Mouse (Mus musculus) stomach, postnatal 0 days (tissue): ENCODE results near the gene Hdac7. TPM values are rescaled to one million over a fixed set of nuclear protein-coding genes. Genes with fewer than 3 reads are reported as not detected.

Source experiments
- ATAC-seq: fragments of 200-750 bp; cut with Nextera tagmentation; 2 replicates; pipeline ENCODE4 v1.8.0; 2017; ENCODE audit not compliant: low FRiP score, low TSS enrichment
- DNase-seq: peaks from one replicate; pipeline ENCODE4 v3.0.0-alpha.2; 2016; ENCODE audit warnings: low spot score
- H3K27ac ChIP-seq: fragments of 300-500 bp; sonication (generic); replicated peaks from 2 replicates; pipeline ENCODE4 v1.5.1; 2014; ENCODE audit warnings: mild to moderate bottlenecking, control low read depth
- H3K27me3 ChIP-seq: fragments of 300-500 bp; sonication (generic); 2 replicates; pipeline ENCODE4 v1.6.1; 2014; ENCODE audit warnings: low read length; ENCODE audit not compliant: control insufficient read depth, insufficient read depth
- H3K36me3 ChIP-seq: fragments of 300-500 bp; sonication (generic); 2 replicates; pipeline ENCODE4 v1.6.1; 2014; ENCODE audit warnings: low read length, mixed read lengths; ENCODE audit not compliant: control insufficient read depth, insufficient read depth
- H3K4me1 ChIP-seq: fragments of 300-500 bp; sonication (generic); replicated peaks from 2 replicates; pipeline ENCODE4 v1.6.1; 2014; ENCODE audit warnings: antibody characterized with exemption; ENCODE audit not compliant: control insufficient read depth, insufficient read depth
- H3K4me2 ChIP-seq: fragments of 300-500 bp; sonication (generic); replicated peaks from 2 replicates; pipeline ENCODE4 v1.6.1; 2014; ENCODE audit warnings: low read depth, mild to moderate bottlenecking, control low read depth, moderate library complexity
- H3K4me3 ChIP-seq: fragments of 300-500 bp; sonication (generic); 2 replicates; pipeline ENCODE4 v1.5.1; 2014; ENCODE audit warnings: low read depth, low read length, control low read depth
- H3K9ac ChIP-seq: fragments of 300-500 bp; sonication (generic); 2 replicates; pipeline ENCODE4 v1.6.1; 2014; ENCODE audit warnings: mild to moderate bottlenecking, low read length, control low read depth, mixed read lengths
- H3K9me3 ChIP-seq: fragments of 300-500 bp; sonication (generic); 2 replicates; pipeline ENCODE4 v1.6.1; 2016; ENCODE audit warnings: low read length; ENCODE audit not compliant: control insufficient read depth
- CTCF ChIP-seq: IDR thresholded peaks from 2 replicates; pipeline ENCODE4 v1.5.1; 2016; ENCODE audit warnings: antibody characterized with exemption, low read depth, mild to moderate bottlenecking, moderate library complexity
- EP300 ChIP-seq: optimal IDR thresholded peaks from 2 replicates; pipeline ENCODE3; 2016; ENCODE audit warnings: antibody characterized with exemption
- WGBS: fragments of 180-500 bp; shearing (Covaris S2); extraction: QIAGEN DNeasy Blood & Tissue Kit; methylation state at CpG from one replicate; pipeline ENCODE4 v1.1.7; 2014; 5-methylcytosine and 5-hydroxymethylcytosine counted together
- polyA plus RNA-seq: library from polyadenylated mRNA; unstranded; fragments of >200 nt; fragmentation: Nextera tagmentation; extraction: Ambion mirVana; gene quantifications from 2 replicates; pipeline ENCODE4 v1.2.1, GENCODE M21; 2015

Hdac7 gene
- polyA plus RNA-seq, 1 experiment from 2014 or later, result 8.0 TPM

GRCm38 (mm10) chr15:97786412-97787112 is 57.7 kb downstream of the Hdac7 start:
- ATAC-seq (no peak), DNase-seq (no peak)
- no peak overlapping the region for H3K27ac ChIP-seq
- no peaks in the 10 kb centered on the region for H3K9me3 ChIP-seq
- 60% methylated on average over 10 of the region's 10 CpGs for WGBS
- H3K4me1 ChIP-seq, result peaks cover 5% of the 10 kb centered on the region; the same call in 1 of the 2 replicates
- H3K9ac ChIP-seq, result no peak overlapping the region
- no peak for TF ChIP-seq CTCF
- TF ChIP-seq EP300, result no peak
- no peaks in the 10 kb centered on the region for H3K27me3 ChIP-seq
- no peak overlapping the region for H3K4me3 ChIP-seq
- H3K36me3 ChIP-seq, result peaks cover 6% of the 10 kb centered on the region; the same call in 1 of the 2 replicates
- no peak overlapping the region for H3K4me2 ChIP-seq

DNA sequence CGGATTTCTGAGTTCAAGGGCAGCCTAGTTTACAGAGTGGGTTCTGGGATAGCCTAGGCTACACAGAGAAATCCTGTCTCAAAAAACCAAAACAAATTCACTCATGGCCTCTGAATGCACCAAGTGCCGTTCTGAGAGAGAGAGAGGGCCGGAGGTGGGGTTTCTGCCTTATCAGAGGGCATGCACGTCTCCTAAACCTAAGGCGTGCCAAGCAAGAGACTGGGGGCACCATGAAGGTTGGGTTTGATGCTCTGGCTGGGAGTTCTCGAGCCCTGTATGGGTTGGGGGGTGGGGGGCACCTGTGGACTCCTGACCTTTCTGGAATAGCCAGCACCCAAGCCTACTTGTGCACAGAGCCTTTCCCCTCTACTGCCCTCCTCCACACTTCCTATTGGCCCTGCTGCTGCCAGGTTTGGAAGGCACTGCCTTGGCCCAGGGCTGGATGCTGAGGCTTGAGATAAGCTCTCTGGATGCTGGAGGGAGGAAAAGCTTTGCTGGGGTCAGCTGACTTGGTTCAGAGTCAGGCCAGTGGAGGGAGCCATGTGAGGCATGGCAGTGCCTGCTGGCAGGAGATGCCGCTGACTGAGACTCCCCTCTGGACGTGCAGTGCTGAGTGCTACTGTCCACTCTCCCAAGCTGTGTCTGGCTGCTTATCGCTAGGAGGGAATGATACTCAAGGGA is 58.4 kb downstream of the Hdac7 start:
- Histone ChIP-seq H3K9me3 (no peaks in the 10 kb centered on the region), H3K4me3 (no peak overlapping the region), H3K27me3 (no peaks in the 10 kb centered on the region), H3K4me1 (peaks cover 5% of the 10 kb centered on the region; the same call in 1 of the 2 replicates), H3K27ac (no peak overlapping the region), H3K36me3 (peaks cover 3% of the 10 kb centered on the region; the same call in 1 of the 2 replicates), H3K4me2 (no peak overlapping the region), H3K9ac (no peak overlapping the region)
- TF ChIP-seq CTCF (peak; percentile 32; the same call in 1 of the 2 replicates), EP300 (no peak)
- WGBS, result 81% methylated on average over 9 of the region's 9 CpGs
- DNase-seq (no peak), ATAC-seq (no peak)

GRCm38 (mm10) chr15:97784561-97785161 is 59.6 kb downstream of the Hdac7 start:
- Histone ChIP-seq H3K4me1 (peaks cover 5% of the 10 kb centered on the region; the same call in 1 of the 2 replicates), H3K27ac (peak overlapping the region; percentile 40), H3K9ac (peak overlapping the region; percentile 86), H3K27me3 (no peaks in the 10 kb centered on the region), H3K36me3 (no peaks in the 10 kb centered on the region), H3K4me2 (peak overlapping the region; percentile 86), H3K4me3 (peak overlapping the region; percentile 75), H3K9me3 (no peaks in the 10 kb centered on the region)
- TF ChIP-seq CTCF, result no peak
- TF ChIP-seq EP300, result no peak
- ATAC-seq (peak; percentile 62), DNase-seq (no peak)
- 6% methylated on average over 45 of the region's 45 CpGs for WGBS

GRCm38 (mm10) chr15:97784092-97784559 is 60.2 kb downstream of the Hdac7 start:
- TF ChIP-seq EP300 (no peak), CTCF (peak; percentile 87)
- Histone ChIP-seq H3K4me2 (peak overlapping the region; percentile 86), H3K4me1 (peaks cover 5% of the 10 kb centered on the region; the same call in 1 of the 2 replicates), H3K27ac (peak overlapping the region; percentile 40), H3K27me3 (no peaks in the 10 kb centered on the region), H3K4me3 (peak overlapping the region; percentile 75), H3K36me3 (no peaks in the 10 kb centered on the region), H3K9me3 (no peaks in the 10 kb centered on the region), H3K9ac (peak overlapping the region; percentile 86)
- 2% methylated on average over 36 of the region's 39 CpGs for WGBS
- ATAC-seq (peak; percentile 87), DNase-seq (peak; percentile 94)

GRCm38 (mm10) chr15:97782749-97783105 is 61.6 kb downstream of the Hdac7 start:
- Histone ChIP-seq H3K4me1 (0 out of 2 replicates have a peak, but pooled peaks cover 2% of the 10 kb centered on the region), H3K4me3 (no peak overlapping the region), H3K27me3 (no peaks in the 10 kb centered on the region), H3K9ac (no peak overlapping the region), H3K36me3 (no peaks in the 10 kb centered on the region), H3K27ac (peak overlapping the region; percentile 65), H3K4me2 (peak overlapping the region; percentile 45), H3K9me3 (no peaks in the 10 kb centered on the region)
- 9% methylated on average over 9 of the region's 9 CpGs for WGBS
- TF ChIP-seq CTCF (peak; percentile 85), EP300 (no peak)
- ATAC-seq (peak; percentile 41; the same call in 1 of the 2 replicates), DNase-seq (peak; percentile 79)
